Mouse (Mus musculus): ENCODE measurements around the gene Pcgf5.

DNA sequence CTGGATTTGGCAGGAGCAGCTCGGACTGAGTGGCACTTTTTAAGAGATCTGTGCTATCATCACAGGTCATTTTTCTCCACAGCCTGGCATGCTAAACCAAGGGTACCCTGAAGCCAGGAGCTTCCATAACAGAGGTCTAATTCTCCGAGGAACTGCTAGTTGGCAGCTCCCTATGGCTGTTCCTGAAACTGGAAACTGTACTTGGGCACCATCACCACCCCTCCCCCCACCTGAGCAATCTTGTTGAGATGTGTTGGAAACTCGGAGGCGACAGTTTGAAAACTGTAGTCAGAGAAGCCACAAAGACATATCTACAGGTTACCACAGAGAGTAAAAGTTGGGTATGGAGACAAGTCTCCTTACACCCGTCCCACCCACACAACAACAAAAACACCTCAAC, 129.6 kb downstream of the Pcgf5 start:
- TF ChIP-seq CTCF (IDR thresholded peaks at IDR 0.05) (no peak), EP300 (IDR thresholded peaks at IDR 0.05) (no peak)
